Mouse (Mus musculus) neural tube, embryonic 14.5 days (tissue): Measurements from ENCODE around the gene Wdr38. TPM values are rescaled to one million over a fixed set of nuclear protein-coding genes. Genes with fewer than 3 reads are reported as not detected.

ENCODE experiments used
- ATAC-seq: fragments of 200-750 bp; cut with Nextera tagmentation; 2 replicates; pipeline ENCODE4 v1.8.0; 2017; ENCODE audit warnings: low read depth, mild to moderate bottlenecking, moderate TSS enrichment, moderate library complexity
- H3K27ac ChIP-seq: fragments of 300-500 bp; sonication (generic); 2 replicates; pipeline ENCODE4 v1.5.1; 2014; ENCODE audit warnings: low read depth, mild to moderate bottlenecking, control low read depth, low read length, moderate library complexity, mixed read lengths
- H3K27me3 ChIP-seq: fragments of 300-500 bp; sonication (generic); 2 replicates; pipeline ENCODE4 v1.6.1; 2014; ENCODE audit warnings: low read length; ENCODE audit not compliant: control insufficient read depth, insufficient read depth
- H3K36me3 ChIP-seq: fragments of 300-500 bp; sonication (generic); 2 replicates; pipeline ENCODE4 v1.6.1; 2014; ENCODE audit warnings: low read length, mixed read lengths; ENCODE audit not compliant: control insufficient read depth, insufficient read depth
- H3K4me1 ChIP-seq: fragments of 300-500 bp; sonication (generic); 2 replicates; pipeline ENCODE4 v1.6.1; 2014; ENCODE audit warnings: low read length; ENCODE audit not compliant: control insufficient read depth, insufficient read depth
- H3K4me2 ChIP-seq: fragments of 300-500 bp; sonication (generic); 2 replicates; pipeline ENCODE4 v1.6.1; 2014; ENCODE audit warnings: mild to moderate bottlenecking, low read depth, low read length, control low read depth
- H3K4me3 ChIP-seq: fragments of 300-500 bp; sonication (generic); 2 replicates; pipeline ENCODE4 v1.5.1; 2014; ENCODE audit warnings: low read depth, low read length, control low read depth, mixed read lengths
- H3K9ac ChIP-seq: fragments of 300-500 bp; sonication (generic); replicated peaks from 2 replicates; pipeline ENCODE4 v1.6.1; 2014; ENCODE audit warnings: low read depth, mild to moderate bottlenecking, control low read depth, low read length, mixed read lengths
- H3K9me3 ChIP-seq: fragments of 300-500 bp; sonication (generic); 2 replicates; pipeline ENCODE4 v1.6.1; 2016; ENCODE audit warnings: low read length; ENCODE audit not compliant: control insufficient read depth
- WGBS: fragments of 180-500 bp; shearing (Covaris S2); extraction: QIAGEN DNeasy Blood & Tissue Kit; methylation state at CpG from one replicate; pipeline ENCODE4 v1.1.7; 2014; 5-methylcytosine and 5-hydroxymethylcytosine counted together
- polyA plus RNA-seq: library from polyadenylated mRNA; unstranded; fragments of >200 nt; fragmentation: Nextera tagmentation; extraction: Ambion mirVana; gene quantifications from 2 replicates; pipeline ENCODE4 v1.2.1, GENCODE M21; 2014

The Wdr38 gene
- polyA plus RNA-seq: 1.6 and 1.9 TPM in 2 replicates

GRCm38 (mm10) chr2:38997386-38998374, at the start of gene Wdr38:
Gene Wdr38 (plus strand): TSS chr2:38997476.
- Histone ChIP-seq H3K4me3 (peak within 1 kb of the TSS; percentile 29), H3K27me3 (no peaks in the 10 kb centered on the region), H3K36me3 (peaks cover 25% of the 10 kb centered on the region), H3K27ac (no peak within 1 kb of the TSS), H3K4me1 (no peaks in the 10 kb centered on the region), H3K4me2 (peak within 1 kb of the TSS; percentile 43), H3K9me3 (no peaks in the 10 kb centered on the region), H3K9ac (peak within 1 kb of the TSS; percentile 16; the same call in 1 of the 2 replicates)
- 17% methylated on average over 33 of the region's 33 CpGs for WGBS
- ATAC-seq: peak; percentile 93

GRCm38 (mm10) chr2:38947566-38947965, 49.7 kb upstream of the Wdr38 start:
- Histone ChIP-seq H3K4me1 (no peaks in the 10 kb centered on the region), H3K9ac (no peak overlapping the region), H3K27me3 (no peaks in the 10 kb centered on the region), H3K4me2 (no peak overlapping the region), H3K27ac (no peak overlapping the region), H3K9me3 (no peaks in the 10 kb centered on the region), H3K36me3 (no peaks in the 10 kb centered on the region), H3K4me3 (no peak overlapping the region)
- ATAC-seq: no peak
- 77% methylated on average over 7 of the region's 7 CpGs for WGBS

- H3K4me2 ChIP-seq: no peak overlapping the region
- no peaks in the 10 kb centered on the region for H3K27me3 ChIP-seq
- H3K4me1 ChIP-seq: no peaks in the 10 kb centered on the region
- no peak overlapping the region for H3K4me3 ChIP-seq
- H3K9ac ChIP-seq: no peak overlapping the region
- H3K9me3 ChIP-seq: no peaks in the 10 kb centered on the region
- WGBS: 66% methylated on average over 7 of the region's 7 CpGs
- no peak overlapping the region for H3K27ac ChIP-seq
- ATAC-seq: peak; percentile 68; the same call in 1 of the 2 replicates
- H3K36me3 ChIP-seq: no peaks in the 10 kb centered on the region
These were observed 47.0 kb upstream of the Wdr38 start for GRCm38 (mm10) chr2:38950281-38950719.

- H3K4me2 ChIP-seq: no peak overlapping the region
- no peak overlapping the region for H3K9ac ChIP-seq
- no peaks in the 10 kb centered on the region for H3K36me3 ChIP-seq
- no peak for ATAC-seq
- no peaks in the 10 kb centered on the region for H3K27me3 ChIP-seq
- no peak overlapping the region for H3K4me3 ChIP-seq
- no peaks in the 10 kb centered on the region for H3K9me3 ChIP-seq
- H3K27ac ChIP-seq: no peak overlapping the region
- H3K4me1 ChIP-seq: no peaks in the 10 kb centered on the region
- WGBS: 73% methylated on average over 5 of the region's 5 CpGs
These were observed 44.0 kb upstream of the Wdr38 start for GRCm38 (mm10) chr2:38953152-38953883.

- H3K4me3 ChIP-seq: no peak overlapping the region
- H3K4me1 ChIP-seq: no peaks in the 10 kb centered on the region
- H3K36me3 ChIP-seq: no peaks in the 10 kb centered on the region
- H3K27me3 ChIP-seq: no peaks in the 10 kb centered on the region
- no peak overlapping the region for H3K9ac ChIP-seq
- H3K9me3 ChIP-seq: no peaks in the 10 kb centered on the region
- WGBS: 69% methylated on average over 2 of the region's 2 CpGs
- no peak for ATAC-seq
- H3K4me2 ChIP-seq: no peak overlapping the region
- no peak overlapping the region for H3K27ac ChIP-seq
These were observed 41.2 kb upstream of the Wdr38 start for GRCm38 (mm10) chr2:38956062-38956461.

- no peak for ATAC-seq
These were observed 39.5 kb upstream of the Wdr38 start for GRCm38 (mm10) chr2:38957671-38958223.

GRCm38 (mm10) chr2:38964198-38964597, 33.1 kb upstream of the Wdr38 start:
- Histone ChIP-seq H3K9me3 (no peaks in the 10 kb centered on the region), H3K9ac (no peak overlapping the region), H3K27me3 (no peaks in the 10 kb centered on the region), H3K4me2 (no peak overlapping the region), H3K27ac (no peak overlapping the region), H3K4me3 (no peak overlapping the region), H3K36me3 (no peaks in the 10 kb centered on the region), H3K4me1 (no peaks in the 10 kb centered on the region)
- ATAC-seq: peak; percentile 81; the same call in 1 of the 2 replicates
- WGBS: 26% methylated on average over 4 of the region's 4 CpGs

More at GRCm38 (mm10) chr2:38957671-38958223, 39.5 kb upstream of the Wdr38 start:
- H3K4me3 ChIP-seq: no peak overlapping the region
- H3K9me3 ChIP-seq: no peaks in the 10 kb centered on the region
- 89% methylated on average over 5 of the region's 5 CpGs for WGBS
- no peaks in the 10 kb centered on the region for H3K4me1 ChIP-seq
- no peak overlapping the region for H3K4me2 ChIP-seq
- no peaks in the 10 kb centered on the region for H3K27me3 ChIP-seq
- no peak overlapping the region for H3K27ac ChIP-seq
- H3K9ac ChIP-seq: no peak overlapping the region
- no peaks in the 10 kb centered on the region for H3K36me3 ChIP-seq

- WGBS: 100% methylated on average over 2 of the region's 2 CpGs
- H3K9me3 ChIP-seq: no peaks in the 10 kb centered on the region
- no peaks in the 10 kb centered on the region for H3K36me3 ChIP-seq
- H3K27ac ChIP-seq: no peak overlapping the region
- H3K9ac ChIP-seq: no peak overlapping the region
- H3K4me3 ChIP-seq: no peak overlapping the region
- H3K4me1 ChIP-seq: no peaks in the 10 kb centered on the region
- no peaks in the 10 kb centered on the region for H3K27me3 ChIP-seq
- ATAC-seq: no peak
- H3K4me2 ChIP-seq: no peak overlapping the region
These were observed 27.6 kb upstream of the Wdr38 start for GRCm38 (mm10) chr2:38969650-38970049.
